Mouse (Mus musculus) liver, adult 2 months (tissue): ENCODE results near the gene Ppp2r5a. TPM values are rescaled to one million over a fixed set of nuclear protein-coding genes. Genes with fewer than 3 reads are reported as not detected.
"Not testable (repeated sequence)": the region's sequence is repeated elsewhere in the genome, so short reads cannot be mapped to it uniquely, and the experiment has no call there.

Source experiments
- DNase-seq: peaks from one replicate; pipeline ENCODE4 v3.0.0-alpha.2; 2011; ENCODE audit warnings: low read depth, low spot score; ENCODE audit errors: extremely low read depth
- H3K27ac ChIP-seq: fragments of 200-500 bp; replicated peaks from 2 replicates; pipeline ENCODE4 v1.5.1; 2012; ENCODE audit warnings: low read depth, mild to moderate bottlenecking, control low read depth, inconsistent platforms, low read length; ENCODE audit not compliant: insufficient read depth
- H3K27me3 ChIP-seq: fragments of 200-500 bp; 2 replicates; pipeline ENCODE4 v1.6.1; 2012; ENCODE audit warnings: mild to moderate bottlenecking, moderate library complexity, low read length, inconsistent platforms; ENCODE audit not compliant: control insufficient read depth, insufficient read depth
- H3K36me3 ChIP-seq: fragments of 200-500 bp; 2 replicates; pipeline ENCODE4 v1.6.1; 2012; ENCODE audit warnings: low read length, inconsistent platforms; ENCODE audit not compliant: control insufficient read depth, insufficient read depth
- H3K4me1 ChIP-seq: fragments of 200-500 bp; 2 replicates; pipeline ENCODE4 v1.6.1; 2011; ENCODE audit warnings: low read length; ENCODE audit not compliant: control insufficient read depth, insufficient read depth
- H3K4me3 ChIP-seq: fragments of 200-500 bp; 2 replicates; pipeline ENCODE4 v1.5.1; 2011; ENCODE audit warnings: low read depth, mild to moderate bottlenecking, control low read depth, low read length, moderate library complexity; ENCODE audit not compliant: insufficient read depth
- H3K79me2 ChIP-seq: fragments of 200-500 bp; 2 replicates; pipeline ENCODE4 v1.6.1; 2012; ENCODE audit warnings: inconsistent platforms, mild to moderate bottlenecking, low read length, moderate library complexity; ENCODE audit not compliant: control insufficient read depth, insufficient read depth
- H3K9ac ChIP-seq: fragments of 200-500 bp; 2 replicates; pipeline ENCODE4 v1.6.1; 2012; ENCODE audit warnings: low read depth, mild to moderate bottlenecking, control low read depth, inconsistent platforms, low read length
- CTCF ChIP-seq: fragments of 200-500 bp; IDR thresholded peaks from 2 replicates; pipeline ENCODE4 v1.5.1; 2011; ENCODE audit warnings: low read depth, low read length, control low read depth
- POLR2A ChIP-seq: fragments of 200-500 bp; IDR thresholded peaks from 2 replicates; pipeline ENCODE4 v1.6.1; 2011; ENCODE audit warnings: low read length, control low read depth; ENCODE audit not compliant: insufficient read depth; ENCODE audit errors: extremely low read depth
- WGBS: fragments of 180-500 bp; shearing (Covaris S2); methylation state at CpG from one replicate; pipeline ENCODE4 v1.1.7; 2018; 5-methylcytosine and 5-hydroxymethylcytosine counted together
- polyA plus RNA-seq: library from polyadenylated mRNA; depleted of rRNA; stranded (reverse); fragments of >200 nt; gene quantifications from 2 replicates; pipeline ENCODE4 v1.2.3, GENCODE M21; 2012
- total RNA-seq: library from RNA; depleted of rRNA; stranded (reverse); fragments of >200 nt; gene quantifications from 2 replicates; pipeline ENCODE4 v1.2.3, GENCODE M21; 2014

Gene Ppp2r5a
- total and polyA plus RNA-seq, 2 experiments: 75.3 to 149 TPM

DNA sequence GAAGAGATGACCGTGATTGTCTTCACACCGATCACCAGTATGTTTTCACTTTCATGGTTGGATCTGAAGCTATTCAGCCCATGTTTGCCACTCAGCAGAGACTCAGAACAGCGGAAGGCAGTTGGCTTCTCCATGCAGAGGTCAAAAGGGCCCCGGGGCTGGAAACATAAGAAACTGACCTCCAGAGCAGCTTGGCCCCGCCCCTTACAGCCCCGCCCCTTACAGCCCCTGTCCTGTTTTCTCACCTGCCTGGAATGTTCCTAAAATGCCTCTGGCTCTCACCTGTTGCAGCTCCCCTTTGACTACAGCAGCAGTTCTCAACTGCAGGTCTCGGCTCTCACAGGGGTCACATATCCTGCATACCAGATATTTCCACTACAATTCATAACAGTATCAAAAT is 29.5 kb upstream of the Ppp2r5a start:
- WGBS: 21% methylated on average over 7 of the region's 7 CpGs
- Histone ChIP-seq H3K9ac (peak overlapping the region; percentile 37; the same call in 1 of the 2 replicates), H3K27me3 (no peaks in the 10 kb centered on the region), H3K4me3 (peak overlapping the region; percentile 26), H3K4me1 (peaks cover 10% of the 10 kb centered on the region; the same call in 1 of the 2 replicates), H3K27ac (peak overlapping the region; percentile 78), H3K36me3 (no peaks in the 10 kb centered on the region), H3K79me2 (no peaks in the 10 kb centered on the region)
- peak; percentile 50 for DNase-seq
- TF ChIP-seq CTCF (no peak), POLR2A (no peak)

DNA sequence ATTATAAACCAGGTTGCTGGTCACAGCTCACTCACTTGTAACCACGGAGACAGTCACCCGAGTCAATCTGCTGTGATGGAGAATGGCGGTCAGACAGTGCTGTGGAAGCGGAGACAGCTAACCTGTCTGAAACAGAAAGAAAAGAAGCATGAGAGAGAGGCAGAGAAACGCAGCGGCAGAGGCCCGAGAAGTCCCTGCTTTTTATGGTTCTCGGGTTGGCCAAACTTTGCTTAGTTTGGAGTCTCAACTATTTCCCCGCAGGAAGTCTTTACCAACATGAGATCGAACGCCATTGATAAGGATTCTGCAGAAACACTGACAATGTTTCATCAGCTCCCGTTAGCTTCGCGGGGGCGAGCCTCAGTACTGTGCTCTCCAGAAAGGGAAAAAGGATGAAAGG is 29.0 kb upstream of the Ppp2r5a start:
- peak overlapping the region; percentile 78 for H3K27ac ChIP-seq
- no peak overlapping the region; the same call in 1 of the 2 replicates for H3K4me3 ChIP-seq
- no peaks in the 10 kb centered on the region for H3K27me3 ChIP-seq
- TF ChIP-seq CTCF: no peak
- no peak for TF ChIP-seq POLR2A
- 49% methylated on average over 15 of the region's 15 CpGs for WGBS
- peak overlapping the region; percentile 37; the same call in 1 of the 2 replicates for H3K9ac ChIP-seq
- peaks cover 10% of the 10 kb centered on the region; the same call in 1 of the 2 replicates for H3K4me1 ChIP-seq
- H3K79me2 ChIP-seq: no peaks in the 10 kb centered on the region
- H3K36me3 ChIP-seq: no peaks in the 10 kb centered on the region
- DNase-seq: no peak

DNA sequence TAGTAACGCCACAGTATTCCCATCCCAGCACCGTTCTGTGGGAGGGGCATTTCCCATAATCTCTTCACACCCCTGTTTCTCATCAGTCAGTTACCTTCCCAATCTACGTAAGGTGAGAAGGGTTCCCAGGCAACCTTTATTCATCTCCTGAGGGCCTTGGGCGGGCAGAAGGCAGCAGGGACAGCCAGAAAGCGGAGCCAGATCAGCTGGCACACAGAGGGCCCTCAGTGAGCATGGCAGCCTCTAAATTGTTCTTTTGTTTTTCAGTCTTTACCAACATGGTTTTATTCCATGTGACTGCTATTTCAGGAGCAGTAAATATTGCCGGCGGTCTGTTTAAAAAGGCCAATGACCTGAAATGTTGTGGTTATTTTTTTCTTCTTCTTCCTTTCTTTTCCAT is 27.0 kb upstream of the Ppp2r5a start:
- no peak for TF ChIP-seq CTCF
- no peak for TF ChIP-seq POLR2A
- Histone ChIP-seq H3K4me1 (peaks cover 9% of the 10 kb centered on the region; the same call in 1 of the 2 replicates), H3K79me2 (no peaks in the 10 kb centered on the region), H3K27me3 (no peaks in the 10 kb centered on the region), H3K4me3 (no peak overlapping the region), H3K9ac (no peak overlapping the region), H3K36me3 (no peaks in the 10 kb centered on the region), H3K27ac (no peak overlapping the region)
- 84% methylated on average over 7 of the region's 7 CpGs for WGBS
- no peak for DNase-seq

DNA sequence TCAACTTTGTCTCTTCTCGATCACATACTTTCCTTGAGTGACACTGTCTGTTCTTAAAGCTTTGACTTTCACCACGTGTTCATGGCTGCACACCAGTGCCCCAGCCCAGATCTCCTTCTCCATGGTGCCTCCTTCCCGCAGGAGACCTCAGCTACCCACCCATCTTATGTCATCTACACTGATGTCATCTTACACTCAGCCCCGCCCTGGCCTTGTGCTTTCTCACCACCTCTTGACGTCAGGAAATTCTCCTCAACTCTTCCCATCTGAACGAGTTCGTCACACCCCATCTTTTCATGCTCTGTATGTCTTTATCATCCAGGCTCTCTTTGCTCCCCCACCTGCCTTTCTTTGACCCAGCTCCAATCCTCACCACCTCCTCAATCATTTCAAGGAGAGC is 22.8 kb upstream of the Ppp2r5a start:
- Histone ChIP-seq H3K27ac (no peak overlapping the region), H3K79me2 (no peaks in the 10 kb centered on the region), H3K4me3 (no peak overlapping the region), H3K4me1 (peaks cover 16% of the 10 kb centered on the region), H3K36me3 (no peaks in the 10 kb centered on the region), H3K27me3 (no peaks in the 10 kb centered on the region), H3K9ac (no peak overlapping the region)
- TF ChIP-seq POLR2A: no peak
- no peak for TF ChIP-seq CTCF
- 80% methylated on average over 7 of the region's 7 CpGs for WGBS
- DNase-seq: no peak

DNA sequence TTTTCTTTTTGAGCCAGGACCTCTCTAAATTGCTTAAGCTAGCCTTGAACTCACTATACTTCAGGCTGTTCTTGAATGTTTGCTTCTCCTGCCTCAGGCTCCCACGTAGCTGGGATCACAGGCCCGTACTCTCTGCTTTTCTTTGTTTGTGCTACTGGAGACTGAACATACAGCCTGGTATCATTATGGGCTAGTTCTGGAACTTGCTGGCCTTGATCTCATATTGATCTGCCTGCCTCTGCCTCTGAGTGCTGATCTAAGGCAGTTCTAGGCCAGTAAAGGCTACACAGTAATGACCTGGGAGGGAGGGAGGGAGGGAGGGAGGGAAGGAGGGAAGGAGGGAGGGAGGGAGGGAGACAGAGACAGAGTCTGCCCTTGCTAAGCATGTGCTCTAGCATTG is 20.1 kb upstream of the Ppp2r5a start:
- Histone ChIP-seq H3K4me1 (peaks cover 31% of the 10 kb centered on the region), H3K4me3 (no peak overlapping the region), H3K27me3 (no peaks in the 10 kb centered on the region), H3K9ac (no peak overlapping the region), H3K27ac (peak overlapping the region; percentile 58), H3K36me3 (no peaks in the 10 kb centered on the region), H3K79me2 (no peaks in the 10 kb centered on the region)
- 13% methylated on average over 2 of the region's 2 CpGs for WGBS
- peak; percentile 93 for DNase-seq
- TF ChIP-seq CTCF: no peak

DNA sequence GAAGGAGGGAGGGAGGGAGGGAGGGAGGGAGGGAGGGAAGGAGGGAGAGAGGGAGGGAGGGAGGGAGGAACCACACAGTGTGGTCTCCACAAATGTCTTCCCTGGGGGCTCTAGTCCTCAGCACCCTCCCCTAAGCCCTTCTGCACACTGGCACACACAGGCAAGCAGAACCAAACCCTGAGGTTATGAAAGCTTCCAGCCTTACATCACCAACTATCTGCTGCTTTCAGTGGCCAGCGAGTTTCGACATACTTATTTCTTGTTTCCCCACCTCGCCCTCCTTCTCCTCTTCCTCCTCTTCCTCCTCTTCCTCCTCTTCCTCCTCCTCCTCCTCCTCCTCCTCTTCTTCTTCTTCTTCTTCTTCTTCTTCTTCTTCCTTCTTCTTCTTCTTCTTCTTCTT is 19.6 kb upstream of the Ppp2r5a start:
- H3K27me3 ChIP-seq, H3K36me3 ChIP-seq, H3K79me2 ChIP-seq, H3K9ac ChIP-seq, H3K4me3 ChIP-seq, H3K27ac ChIP-seq: not testable (repeated sequence)
- peak; percentile 81 for DNase-seq
- WGBS: 11% methylated on average over 3 of the region's 3 CpGs
- H3K4me1 ChIP-seq: peaks cover 31% of the 10 kb centered on the region
